Comparison of ENCODE assay signal across 17 mouse cellular contexts in the genomic region with DNA sequence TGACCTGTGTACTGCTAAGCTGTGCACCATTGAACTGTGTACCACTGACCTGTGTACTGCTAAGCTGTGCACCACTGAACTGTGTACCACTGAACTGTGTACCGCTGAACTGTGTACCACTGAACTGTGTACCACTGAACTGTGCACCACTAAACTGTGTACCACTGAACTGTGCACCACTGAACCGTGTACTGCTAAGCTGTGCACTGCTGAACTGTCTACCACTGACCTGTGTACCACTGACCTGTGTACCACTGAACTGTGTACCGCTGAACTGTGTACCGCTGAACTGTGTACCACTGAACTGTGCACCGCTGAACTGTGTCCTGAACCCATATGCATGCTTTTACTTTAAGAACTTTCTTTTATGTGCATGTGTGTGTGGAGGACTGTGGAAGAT. TPM values are rescaled to one million over a fixed set of nuclear protein-coding genes. Genes with fewer than 3 reads are reported as not detected.
DNase-seq lines count a peak whose midpoint lies in the region; ATAC-seq and TF ChIP-seq lines count a peak whose summit lies in the region.
"Had no signal": no experiment of that assay in that cellular context is flagged by ENCODE, and none has a peak within 500 bp of the region (broad histone marks: within the 10 kb centered on the region; RNA-seq: fewer than 3 reads in every experiment).

No protein-coding gene starts in this region.

- H3K4me3 ChIP-seq in spleen, adult 2 months (ENCODE audit: extremely low read depth, insufficient read depth, insufficient read length): no peak overlapping the region
- peak overlapping the region; percentile 35; the same call in 1 of the 2 replicates for H3K4me3 ChIP-seq in G1E (ENCODE audit: low read depth, low read length)
- H3K4me3 ChIP-seq: embryonic facial prominence, embryonic 12.5 days; forebrain, embryonic 13.5 days; hindbrain, embryonic 13.5 days had no signal

- H3K36me3 ChIP-seq in spleen, adult 2 months (ENCODE audit: control insufficient read depth, insufficient read depth, low read length): no peaks in the 10 kb centered on the region
- H3K36me3 ChIP-seq in G1E (replicated peaks): peaks cover 48% of the 10 kb centered on the region
- H3K36me3 ChIP-seq: embryonic facial prominence, embryonic 12.5 days had no signal

- no peak for TF ChIP-seq POLR2A in spleen, adult 2 months (IDR thresholded peaks at IDR 0.05; ENCODE audit: low read depth, low read length)

- 98% methylated on average over 5 of the region's 5 CpGs for WGBS in spleen, adult 2 months

- no peak for ATAC-seq in G1E (ENCODE audit: extremely low read depth, insufficient number of reproducible peaks, low FRiP score, poor library complexity, severe bottlenecking)
- ATAC-seq in erythroid progenitor cell, adult 5-6 weeks (replicated peaks; ENCODE audit: low FRiP score, poor library complexity, severe bottlenecking): peak; percentile 40; the same call in 1 of the 2 replicates
- ATAC-seq in activated CD4-positive, CD25-positive, alpha-beta regulatory T cell, adult 4 months: no peak
- ATAC-seq: forebrain, embryonic 13.5 days; forebrain, postnatal 0 days; hindbrain, postnatal 0 days had no signal

- H3K4me1 ChIP-seq in spleen, adult 2 months (ENCODE audit: control insufficient read depth, insufficient read depth, insufficient read length): peaks cover 2% of the 10 kb centered on the region; the same call in 1 of the 2 replicates
- peaks cover 14% of the 10 kb centered on the region; the same call in 1 of the 2 replicates for H3K4me1 ChIP-seq in G1E (ENCODE audit: insufficient read depth, low read depth, low read length)
- H3K4me1 ChIP-seq: forebrain, embryonic 13.5 days had no signal

- no peak for TF ChIP-seq CTCF in spleen, adult 2 months (IDR thresholded peaks at IDR 0.05; ENCODE audit: extremely low read depth, insufficient read depth, insufficient read length, insufficient replicate concordance)
- TF ChIP-seq CTCF in G1E (IDR thresholded peaks at IDR 0.05; ENCODE audit: low read depth, low read length): no peak

- DNase-seq in spleen, adult 2 months (ENCODE audit: low read depth in 1 of 2, low spot score in 2 of 2): no peak
- no peak for DNase-seq in spleen, adult 18-20 months
- DNase-seq in G1E (ENCODE audit: low spot score): no peak
- DNase-seq in lung, adult 18-20 months: no peak
- DNase-seq: adrenal gland, postnatal 10 days; cerebellum, adult 11-12 months; cerebellum, adult 9-10 months; cerebellum, postnatal 25 days; forebrain, postnatal 0 days; gastrocnemius, postnatal 25 days; heart, postnatal 14 days had no signal

- H3K27me3 ChIP-seq in spleen, adult 2 months (ENCODE audit: control insufficient read depth, insufficient read depth, low read length): no peaks in the 10 kb centered on the region
- H3K27me3 ChIP-seq in G1E (ENCODE audit: insufficient read depth, low read length): no peaks in the 10 kb centered on the region
- H3K27me3 ChIP-seq: embryonic facial prominence, embryonic 12.5 days; forebrain, embryonic 13.5 days; hindbrain, embryonic 13.5 days had no signal

- H3K27ac ChIP-seq in spleen, adult 2 months (ENCODE audit: insufficient read depth, low read length): peak overlapping the region; percentile 64
- H3K27ac ChIP-seq: embryonic facial prominence, embryonic 12.5 days; forebrain, embryonic 13.5 days; hindbrain, embryonic 13.5 days; hindbrain, postnatal 0 days had no signal

- H3K9me3 ChIP-seq in G1E (replicated peaks): peaks cover 5% of the 10 kb centered on the region

RNA-seq across cellular contexts. Expression of a gene that starts 39.8 kb away (rescaled TPM):
- 1.1 and 3.0 TPM in 2 replicates for polyA plus RNA-seq in spleen, adult 2 months (2012; rRNA removed)
- total RNA-seq in G1E (2014; fragmentation: Nextera tagmentation) (not detected in 2 replicates), G1E (2017) (0.12 and 0.16 TPM in 2 replicates)
- polyA plus RNA-seq in G1E (2012): not detected in 2 replicates
- total RNA-seq in erythroid progenitor cell, adult 5-6 weeks (2015; ENCODE audit: low replicate concordance): 1.7 and 11.5 TPM in 2 replicates
- total RNA-seq in erythroid progenitor cell, adult 5-6 weeks (2017; ENCODE audit: low replicate concordance): 3.0 TPM in 1 of 2 replicates, not detected in the other
- polyA plus RNA-seq in activated CD4-positive, CD25-positive, alpha-beta regulatory T cell, adult 4 months (2017; shearing (Covaris generic)): 1 to 10 TPM in 1 of 2 experiments, not detected in 1; 1.2 TPM

RNA-seq across cellular contexts. Expression of a gene that starts 45.2 kb away (rescaled TPM):
- 12.5 and 13.2 TPM in 2 replicates for polyA plus RNA-seq in spleen, adult 2 months (2012; rRNA removed)
- 40.6 and 44.3 TPM in 2 replicates for total RNA-seq in G1E (2014; fragmentation: Nextera tagmentation)
- 107 and 121 TPM in 2 replicates for total RNA-seq in G1E (2017)
- polyA plus RNA-seq in G1E (2012): 2.5 and 4.9 TPM in 2 replicates
- total RNA-seq in erythroid progenitor cell, adult 5-6 weeks (2015; ENCODE audit: low replicate concordance): 98.7 and 104 TPM in 2 replicates
- total RNA-seq in erythroid progenitor cell, adult 5-6 weeks (2017; ENCODE audit: low replicate concordance): 113 and 121 TPM in 2 replicates
- polyA plus RNA-seq in activated CD4-positive, CD25-positive, alpha-beta regulatory T cell, adult 4 months (2017; shearing (Covaris generic)): 100 to 1,000 TPM; 157 to 180 TPM

Comparison
In these comparisons a context has a peak if more than half of its experiments do, and no peak if none do; other contexts are left out.
1. RNA of a gene that starts 45.2 kb away (polyA plus RNA-seq): 157 to 180 TPM in activated CD4-positive, CD25-positive, alpha-beta regulatory T cell, adult 4 months; 12.5 to 13.2 TPM in spleen, adult 2 months and 2.5 to 4.9 TPM in G1E; every median in the first group is over 10 times any median in the second.